Mouse (Mus musculus) cortical plate, adult 2 months (tissue): ENCODE results near the gene Slc30a9. TPM values are rescaled to one million over a fixed set of nuclear protein-coding genes. Genes with fewer than 3 reads are reported as not detected.

Experiments used
- H3K27ac ChIP-seq: fragments of 200-500 bp; 2 replicates; pipeline ENCODE4 v1.5.1; 2012; ENCODE audit warnings: low read length, control low read depth, inconsistent platforms; ENCODE audit not compliant: insufficient read depth
- H3K4me1 ChIP-seq: fragments of 200-500 bp; 2 replicates; pipeline ENCODE4 v1.6.1; 2011; ENCODE audit warnings: low read length; ENCODE audit not compliant: control insufficient read depth, insufficient read depth
- H3K4me3 ChIP-seq: fragments of 200-500 bp; 2 replicates; pipeline ENCODE4 v1.5.1; 2011; ENCODE audit warnings: mild to moderate bottlenecking, low read length, control low read depth; ENCODE audit not compliant: insufficient read depth
- CTCF ChIP-seq: fragments of 200-500 bp; IDR thresholded peaks from 2 replicates; pipeline ENCODE4 v1.5.1; 2011; ENCODE audit warnings: mild to moderate bottlenecking, control low read depth, low read length; ENCODE audit not compliant: insufficient read depth; ENCODE audit errors: extremely low read depth
- POLR2A ChIP-seq: fragments of 200-500 bp; IDR thresholded peaks from 2 replicates; pipeline ENCODE4 v1.6.1; 2011; ENCODE audit warnings: mild to moderate bottlenecking, low read length, control low read depth; ENCODE audit not compliant: insufficient read depth; ENCODE audit errors: extremely low read depth
- polyA plus RNA-seq: library from polyadenylated mRNA; depleted of rRNA; stranded (reverse); fragments of >200 nt; gene quantifications from 2 replicates; pipeline ENCODE4 v1.2.3, GENCODE M21; 2012

Slc30a9 gene
- polyA plus RNA-seq, 1 experiment, result 110 TPM

DNA sequence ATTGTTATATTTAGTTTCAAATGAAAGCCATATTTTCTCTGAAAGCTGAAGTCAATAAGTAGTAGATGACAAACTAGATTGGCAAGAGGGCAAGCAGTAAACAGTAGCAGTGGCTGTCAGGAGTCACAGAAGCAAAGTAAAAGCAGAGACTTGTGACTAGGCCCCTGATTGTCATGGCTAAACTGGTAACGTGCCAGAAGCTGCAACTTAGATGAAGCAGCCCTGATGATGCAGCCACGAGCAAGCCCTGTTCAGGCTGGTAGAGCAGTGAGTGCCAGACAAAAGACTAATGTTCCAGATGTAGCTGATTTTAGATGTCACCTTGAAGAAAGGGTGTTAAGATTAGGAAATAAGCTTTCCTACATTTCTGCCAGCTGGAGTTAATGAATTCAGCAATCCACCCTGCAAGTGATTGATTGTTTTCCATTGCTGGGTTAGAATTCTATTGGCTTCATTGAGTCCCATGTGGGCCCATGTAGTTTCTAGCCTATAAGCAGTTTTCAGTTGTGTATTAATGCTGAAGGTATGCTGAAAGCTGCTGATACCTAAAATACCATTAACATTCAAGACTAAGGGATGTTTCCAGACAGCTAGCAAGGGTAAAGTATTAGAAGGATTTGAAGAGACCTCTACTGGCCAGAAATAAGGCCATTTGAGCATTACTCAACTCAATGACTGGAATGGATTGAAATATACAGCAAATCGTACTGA lies 5.2 kb downstream of the Slc30a9 start:
- Histone ChIP-seq H3K27ac (no peak overlapping the region), H3K4me1 (peaks cover 4% of the 10 kb centered on the region; the same call in 1 of the 2 replicates), H3K4me3 (no peak overlapping the region)
- TF ChIP-seq POLR2A, result no peak
- TF ChIP-seq CTCF, result no peak

DNA sequence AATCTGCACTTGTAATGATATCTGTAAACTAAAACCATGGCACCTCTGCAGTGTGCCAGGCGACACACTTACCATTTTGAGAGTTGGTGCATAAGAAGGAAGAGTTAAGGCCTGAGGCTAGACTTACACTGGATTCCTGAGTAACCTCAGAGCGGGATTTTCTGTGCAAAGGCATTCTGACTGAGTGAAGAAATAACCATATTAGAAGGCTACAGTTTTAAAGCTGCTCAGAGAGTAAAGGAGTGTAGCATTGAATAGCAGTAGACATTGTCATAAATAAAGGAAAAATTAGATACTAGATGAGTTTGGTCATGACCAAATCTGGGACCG lies 5.7 kb downstream of the Slc30a9 start:
- no peak overlapping the region for H3K4me3 ChIP-seq
- peaks cover 4% of the 10 kb centered on the region; the same call in 1 of the 2 replicates for H3K4me1 ChIP-seq
- no peak overlapping the region for H3K27ac ChIP-seq
- TF ChIP-seq CTCF, result no peak
- TF ChIP-seq POLR2A, result no peak

DNA sequence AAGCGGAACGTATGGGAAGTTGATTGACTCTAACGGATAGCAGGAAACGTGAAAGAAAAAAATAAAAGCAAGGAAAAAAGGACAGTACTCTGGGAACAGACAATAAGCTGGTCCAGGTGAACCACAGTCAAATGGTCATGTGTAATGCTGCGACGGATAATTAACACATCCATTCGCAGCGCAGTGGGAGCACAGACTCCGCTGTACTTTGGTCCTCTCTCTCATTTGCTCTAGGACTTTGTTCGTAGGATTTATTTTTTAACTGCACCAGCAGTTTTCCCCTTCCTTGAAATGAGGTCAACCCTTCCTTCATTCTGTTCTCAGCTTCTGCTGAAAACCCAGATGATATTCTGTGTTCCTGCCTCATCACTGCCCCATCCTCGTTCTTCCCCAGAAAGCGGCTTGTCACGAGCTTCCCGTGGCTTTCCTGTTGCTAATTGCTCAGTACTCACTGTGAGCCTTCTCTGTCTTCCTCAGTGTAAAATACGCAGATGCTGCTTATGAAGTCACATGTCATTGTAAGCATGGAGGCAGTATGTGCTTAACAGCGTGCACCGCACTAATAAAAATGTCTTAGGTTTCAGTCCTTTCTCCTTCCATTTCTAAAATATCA lies 15.0 kb downstream of the Slc30a9 start:
- H3K4me3 ChIP-seq, result no peak overlapping the region
- no peaks in the 10 kb centered on the region for H3K4me1 ChIP-seq
- no peak overlapping the region for H3K27ac ChIP-seq
- TF ChIP-seq CTCF (no peak), POLR2A (no peak)

DNA sequence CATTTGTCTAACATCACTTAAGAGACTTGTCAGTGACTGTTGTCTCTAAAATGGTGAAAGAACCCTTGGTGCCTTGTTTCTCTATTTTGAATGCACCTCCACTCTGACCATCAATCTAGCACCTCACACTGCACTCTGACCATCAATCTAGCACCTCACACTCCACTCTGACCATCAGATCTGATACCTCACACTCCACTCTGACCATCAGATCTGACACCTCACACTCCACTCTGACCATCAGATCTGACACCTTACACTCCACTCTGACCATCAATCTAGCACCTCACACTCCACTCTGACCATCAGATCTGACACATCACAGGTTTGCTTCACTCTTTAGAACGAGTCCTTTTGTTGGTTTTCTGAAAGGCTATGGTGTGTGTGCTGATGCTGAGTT lies 17.3 kb downstream of the Slc30a9 start:
- TF ChIP-seq CTCF (no peak), POLR2A (no peak)
- Histone ChIP-seq H3K4me1 (no peaks in the 10 kb centered on the region), H3K4me3 (no peak overlapping the region), H3K27ac (no peak overlapping the region)

DNA sequence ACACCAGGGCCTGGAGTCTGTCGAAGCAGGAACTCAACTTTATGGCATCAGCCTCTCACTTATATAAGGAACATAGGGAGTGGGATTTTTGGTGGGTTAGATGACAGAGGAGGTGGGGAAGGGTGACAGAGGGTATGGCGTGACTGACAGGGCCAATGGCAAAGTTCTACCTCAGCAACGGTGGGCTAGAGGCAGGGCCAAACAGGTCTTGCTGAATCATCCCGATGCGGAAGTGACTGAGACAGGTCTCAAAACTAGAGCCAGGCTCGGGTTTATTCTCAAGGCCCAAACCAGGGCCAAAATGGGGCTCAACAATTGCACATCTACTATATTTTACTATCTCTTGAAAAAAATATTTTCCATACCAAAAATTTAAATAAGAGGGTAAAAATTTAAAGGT lies 34.1 kb downstream of the Slc30a9 start:
- H3K4me1 ChIP-seq, result no peaks in the 10 kb centered on the region
- no peak overlapping the region for H3K4me3 ChIP-seq
- TF ChIP-seq POLR2A (no peak), CTCF (no peak)
- no peak overlapping the region for H3K27ac ChIP-seq

DNA sequence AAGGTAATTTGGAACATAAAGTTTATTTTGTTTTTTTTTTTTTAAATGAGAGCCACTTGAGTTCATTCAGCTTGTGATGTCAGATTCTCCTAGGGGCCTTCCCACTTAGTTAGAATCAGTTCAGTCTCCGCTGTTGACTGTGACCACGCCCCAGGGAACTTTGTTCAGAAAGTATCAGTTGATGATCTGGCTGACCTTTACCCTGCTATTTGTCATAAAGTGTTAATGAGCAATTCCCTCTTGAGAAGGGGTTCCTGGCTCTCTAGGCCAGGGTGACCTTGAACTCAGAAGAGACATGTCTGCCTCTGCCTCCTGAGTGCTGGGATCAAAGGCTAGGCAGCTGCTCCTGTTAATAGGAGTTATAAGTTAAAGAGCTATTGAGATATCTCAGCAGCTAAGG lies 40.3 kb downstream of the Slc30a9 start:
- TF ChIP-seq CTCF (no peak), POLR2A (no peak)
- Histone ChIP-seq H3K4me1 (0 out of 2 replicates have a peak, but pooled peaks cover 2% of the 10 kb centered on the region), H3K27ac (no peak overlapping the region)

DNA sequence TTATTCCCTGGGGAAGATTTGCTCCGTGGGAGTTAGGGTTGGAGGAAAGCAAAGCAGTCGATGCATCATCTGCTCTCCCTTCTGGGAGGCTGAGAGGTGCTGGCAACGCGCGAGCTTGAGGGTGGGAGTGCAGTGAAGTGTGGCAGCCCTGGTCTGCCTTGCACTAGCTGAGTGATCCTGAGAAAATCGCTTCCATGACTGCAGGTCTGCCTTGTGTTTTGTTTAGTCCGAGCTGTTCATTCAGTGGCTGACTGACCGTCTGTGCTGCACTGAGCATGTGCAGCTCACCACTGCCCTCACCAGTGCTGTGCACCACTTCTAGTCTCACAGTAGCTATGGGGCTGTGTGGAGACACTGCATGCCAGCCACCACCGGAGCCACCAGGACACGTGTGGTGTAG lies 42.2 kb downstream of the Slc30a9 start:
- Histone ChIP-seq H3K4me3 (no peak overlapping the region), H3K27ac (no peak overlapping the region), H3K4me1 (0 out of 2 replicates have a peak, but pooled peaks cover 2% of the 10 kb centered on the region)
- no peak for TF ChIP-seq CTCF
- TF ChIP-seq POLR2A, result no peak

More for the DNA sequence above, 40.3 kb downstream of the Slc30a9 start:
- no peak overlapping the region for H3K4me3 ChIP-seq

DNA sequence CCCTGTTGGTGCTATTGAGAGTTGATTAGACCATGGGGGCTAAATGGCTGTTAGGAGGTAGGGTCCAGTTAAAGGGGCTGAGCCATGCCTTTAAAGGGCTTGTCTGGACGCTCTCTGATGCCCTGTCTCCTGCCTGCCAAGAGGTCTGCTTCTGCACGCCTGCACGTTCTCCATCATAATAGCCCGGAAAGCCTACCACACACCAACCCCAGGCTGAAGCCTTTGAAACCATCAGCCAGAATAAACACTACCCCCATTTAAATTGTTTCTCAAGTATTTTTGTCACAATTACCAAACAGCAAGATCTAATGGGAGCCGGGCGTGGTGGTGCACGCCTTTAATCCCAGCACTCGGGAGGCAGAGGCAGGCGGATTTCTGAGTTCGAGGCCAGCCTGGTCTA lies 55.6 kb downstream of the Slc30a9 start:
- H3K4me1 ChIP-seq, result no peaks in the 10 kb centered on the region
- TF ChIP-seq POLR2A (no peak), CTCF (no peak)
- no peak overlapping the region for H3K27ac ChIP-seq
- no peak overlapping the region for H3K4me3 ChIP-seq

DNA sequence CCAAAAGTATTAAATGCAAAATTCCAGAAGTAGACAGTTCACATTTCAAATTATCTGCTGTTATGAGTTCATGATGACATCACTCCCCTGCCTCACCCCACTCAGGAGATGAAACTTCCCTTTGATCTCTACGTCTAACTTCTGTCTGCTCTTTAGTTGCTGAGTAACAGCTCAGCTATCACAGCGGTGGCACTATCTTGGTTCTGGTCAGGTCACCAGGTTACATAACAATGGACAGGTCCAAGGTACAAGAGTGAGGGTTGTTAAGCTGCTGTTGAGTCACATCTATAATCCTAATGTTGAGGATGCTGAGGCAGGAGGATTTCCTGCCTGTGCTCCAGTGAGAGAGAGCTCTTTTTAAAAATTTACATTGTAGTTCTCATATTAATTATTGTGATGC lies 56.2 kb downstream of the Slc30a9 start:
- Histone ChIP-seq H3K4me1 (no peaks in the 10 kb centered on the region), H3K27ac (no peak overlapping the region), H3K4me3 (no peak overlapping the region)
- TF ChIP-seq CTCF, result no peak

DNA sequence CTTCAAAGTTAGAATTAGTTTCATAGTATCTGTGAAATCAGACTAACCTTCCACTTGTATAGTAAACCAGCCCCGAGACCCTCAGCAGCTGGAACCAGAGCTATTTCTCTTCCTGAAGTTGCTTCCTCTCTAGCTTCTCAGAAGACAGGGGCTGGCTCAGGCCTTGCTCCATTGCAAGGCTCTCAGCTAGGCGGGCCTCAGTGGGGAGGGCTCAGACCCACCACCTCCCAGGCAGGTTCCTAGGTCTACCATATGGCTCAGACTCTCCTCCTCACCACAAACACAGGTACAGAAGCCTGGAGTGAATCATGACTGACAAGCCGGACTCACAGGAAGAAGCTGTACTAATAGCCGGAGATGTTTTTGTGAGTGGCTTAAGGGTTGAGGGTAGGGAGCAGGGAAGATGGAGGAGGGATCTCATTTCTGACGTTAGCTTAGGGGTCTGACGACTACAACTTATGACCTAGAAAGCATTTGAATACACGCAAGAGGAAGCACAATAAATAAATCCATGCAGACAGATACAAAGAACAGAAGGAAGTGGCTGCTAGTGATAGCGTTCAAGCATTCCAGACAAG lies 70.4 kb downstream of the Slc30a9 start:
- no peak overlapping the region for H3K27ac ChIP-seq
- no peaks in the 10 kb centered on the region for H3K4me1 ChIP-seq
- no peak overlapping the region for H3K4me3 ChIP-seq
- TF ChIP-seq CTCF (no peak), POLR2A (no peak)
